Mouse (Mus musculus) adrenal gland, postnatal 0 days (tissue): ENCODE results near the gene Nphp4. TPM values are rescaled to one million over a fixed set of nuclear protein-coding genes. Genes with fewer than 3 reads are reported as not detected.

Experiments used
- polyA plus RNA-seq: library from polyadenylated mRNA; unstranded; fragments of >200 nt; fragmentation: Nextera tagmentation; extraction: Ambion mirVana; gene quantifications from 2 replicates; pipeline ENCODE4 v1.2.1, GENCODE M21; 2015

Gene Nphp4
- 1.2 and 1.4 TPM in 2 replicates for polyA plus RNA-seq

GRCm38 (mm10) chr4:152476427-152477023, at the start of gene Nphp4:
Gene Nphp4 (plus strand): TSS chr4:152476706.

GRCm38 (mm10) chr4:152477466-152478223, 1.1 kb downstream of the Nphp4 start, which contains the start of gene Kcnab2:
Gene Kcnab2 (minus strand): TSS chr4:152477871.

Other genes starting within 250 kb of the Nphp4 start
- gene Gpr153, start 202.5 kb upstream of the Nphp4 start, polyA plus RNA-seq, result 6.7 and 13.1 TPM in 2 replicates
- gene Hes3, start 185.0 kb upstream of the Nphp4 start, polyA plus RNA-seq, result not detected in 2 replicates
- gene Icmt, start 179.5 kb upstream of the Nphp4 start, polyA plus RNA-seq, result 11.2 and 11.9 TPM in 2 replicates
- 0.39 and 0.55 TPM in 2 replicates for gene Rnf207, start 157.7 kb upstream of the Nphp4 start, polyA plus RNA-seq
- 575 and 1,124 TPM in 2 replicates for gene Rpl22, start 151.0 kb upstream of the Nphp4 start, polyA plus RNA-seq
- 12.3 and 21.8 TPM in 2 replicates for gene Chd5, start 138.1 kb upstream of the Nphp4 start, polyA plus RNA-seq
- gene Kcnab2, start 1.2 kb downstream of the Nphp4 start, polyA plus RNA-seq, result 4.7 and 6.9 TPM in 2 replicates